Mouse (Mus musculus) liver, embryonic 14.5 days (tissue): ENCODE results near the gene 1700067P10Rik.

ENCODE experiments used
- CTCF ChIP-seq: IDR thresholded peaks from 2 replicates; pipeline ENCODE4 v1.5.1; 2016; ENCODE audit warnings: antibody characterized with exemption, low read depth, control low read depth
- EP300 ChIP-seq: IDR thresholded peaks from 2 replicates; pipeline ENCODE4 v1.6.1; 2016; ENCODE audit warnings: antibody characterized with exemption, low read depth

GRCm38 (mm10) chr17:48118570-48118969, 29.5 kb downstream of the 1700067P10Rik start:
- no peak for TF ChIP-seq EP300
- TF ChIP-seq CTCF = no peak
